Mouse (Mus musculus): ENCODE data around the gene Slc7a6.
"Not testable (repeated sequence)": the region's sequence is repeated elsewhere in the genome, so short reads cannot be mapped to it uniquely, and the experiment has no call there.

Gene Slc7a6

DNA sequence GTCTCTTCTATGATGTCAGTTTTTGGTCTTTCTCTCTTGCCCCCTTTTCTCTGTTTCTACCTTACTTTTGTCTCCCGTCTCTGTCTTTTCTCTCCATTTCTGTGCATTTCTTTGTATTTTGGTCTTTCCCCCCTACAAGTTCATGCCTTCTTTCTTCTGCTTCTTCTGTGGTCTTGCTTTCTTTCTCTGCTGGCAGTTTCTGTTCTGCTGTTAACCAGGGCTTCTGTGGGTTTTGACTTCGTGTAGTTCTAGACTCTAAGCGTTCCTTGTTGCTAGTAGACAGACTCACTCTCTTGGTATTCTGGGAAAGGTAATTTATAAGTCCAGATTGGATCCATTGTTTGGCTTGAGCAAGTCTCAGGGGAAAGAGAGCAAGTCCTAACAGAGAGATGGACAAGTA lies 17.7 kb downstream of the Slc7a6 start:
- no peak for DNase-seq (ENCODE audit: low read depth, low spot score)

GRCm38 (mm10) chr8:106189162-106189561 lies 20.5 kb downstream of the Slc7a6 start:
- no peak for DNase-seq (ENCODE audit: low read depth, low spot score)

DNA sequence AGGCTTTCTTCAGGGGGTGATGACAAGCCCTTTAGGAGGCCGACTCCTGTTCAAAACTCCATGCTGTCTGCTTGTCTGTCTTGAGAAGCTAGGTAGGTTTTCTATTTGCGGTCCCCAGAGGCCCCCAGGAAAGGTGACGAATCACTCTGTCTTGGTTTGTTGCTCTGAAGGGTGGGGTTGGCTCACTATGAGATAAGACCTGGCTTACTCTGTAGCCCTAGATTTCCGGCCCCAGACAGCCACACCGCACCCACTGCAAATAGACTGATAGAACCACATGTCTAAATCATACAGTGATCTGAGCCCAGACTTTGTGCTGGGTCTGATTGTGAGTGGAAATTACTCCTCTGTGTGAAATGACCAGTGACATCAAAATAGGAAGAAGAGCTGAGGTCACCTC lies 23.0 kb downstream of the Slc7a6 start:
- no peak for DNase-seq (ENCODE audit: low read depth, low spot score)

- DNase-seq (ENCODE audit: low read depth, low spot score): no peak
Observed at GRCm38 (mm10) chr8:106193162-106193561, 24.5 kb downstream of the Slc7a6 start.

GRCm38 (mm10) chr8:106194062-106194461 lies 25.4 kb downstream of the Slc7a6 start:
- DNase-seq (ENCODE audit: low read depth, low spot score): no peak

DNA sequence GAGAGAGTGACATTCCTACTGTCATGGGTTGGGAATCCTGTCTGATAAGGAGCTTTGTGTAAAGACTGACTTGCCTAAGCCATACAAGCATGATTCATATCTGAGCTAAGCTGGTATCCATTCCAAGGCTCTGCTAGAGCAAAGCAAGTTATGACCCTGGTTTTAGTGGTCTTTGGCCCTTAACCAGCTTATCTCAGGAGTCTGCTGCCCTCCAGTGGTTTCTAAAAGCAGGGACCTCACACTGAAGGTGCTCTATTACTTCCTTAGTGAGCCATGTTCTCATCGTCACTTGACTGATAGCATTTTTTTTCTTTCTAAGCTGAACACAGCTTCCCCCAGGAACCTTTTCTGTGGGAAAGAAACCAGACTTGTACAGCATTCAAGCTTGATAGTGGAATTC lies 30.1 kb downstream of the Slc7a6 start:
- DNase-seq (ENCODE audit: low read depth, low spot score): peak; percentile 48

DNA sequence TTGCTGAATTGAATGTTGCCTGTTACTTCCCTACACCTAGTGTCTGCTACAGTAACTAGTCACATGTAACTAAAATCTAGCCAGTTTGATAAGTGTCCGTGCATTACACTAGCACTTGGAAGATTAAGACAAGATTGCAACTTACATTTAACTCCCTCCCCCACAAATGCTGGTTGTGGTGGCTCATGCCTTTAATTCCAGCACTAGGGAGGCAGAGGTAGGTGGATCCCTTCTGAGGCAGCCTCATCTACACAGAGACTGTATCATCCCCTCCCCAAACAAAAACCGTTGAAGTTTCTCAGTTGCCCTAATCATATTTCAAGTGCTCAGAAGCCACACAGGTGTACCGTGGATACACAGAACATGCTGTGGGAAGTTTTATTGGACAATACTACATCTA lies 30.9 kb downstream of the Slc7a6 start:
- DNase-seq (ENCODE audit: low read depth, low spot score): not testable (repeated sequence)

GRCm38 (mm10) chr8:106210035-106210731 lies 41.5 kb downstream of the Slc7a6 start:
- peak; percentile 6 for DNase-seq (ENCODE audit: low read depth, low spot score)

- peak; percentile 95 for DNase-seq (ENCODE audit: low read depth, low spot score)
Observed at GRCm38 (mm10) chr8:106210821-106211345, 42.2 kb downstream of the Slc7a6 start, which contains the start of the genes Slc7a6os and Prmt7. Gene Slc7a6os, minus strand, starts transcription at chr8:106210935. Gene Prmt7, plus strand, starts transcription at chr8:106210936.

GRCm38 (mm10) chr8:106211421-106211820 lies 42.8 kb downstream of the Slc7a6 start:
- no peak for DNase-seq (ENCODE audit: low read depth, low spot score)

- no peak for DNase-seq (ENCODE audit: low read depth, low spot score)
Observed at GRCm38 (mm10) chr8:106213959-106214358, 45.3 kb downstream of the Slc7a6 start.

DNA sequence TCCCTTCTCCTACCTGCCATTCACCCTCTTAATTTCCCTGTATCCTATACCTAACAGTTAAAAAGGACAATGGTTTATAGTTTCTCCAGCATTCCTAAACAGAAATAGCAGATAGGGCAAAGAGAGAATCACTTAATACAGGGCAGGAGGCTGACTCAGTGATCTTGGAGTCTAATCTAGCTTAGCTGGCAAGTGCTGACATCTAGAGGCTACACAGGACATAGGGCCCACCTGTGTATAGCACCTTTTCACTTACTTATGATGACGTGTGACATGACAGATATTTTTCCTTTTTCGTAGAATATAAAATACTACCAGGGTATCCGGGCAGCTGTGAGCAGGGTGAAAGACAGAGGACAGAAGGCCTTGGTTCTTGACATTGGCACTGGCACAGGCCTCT lies 51.0 kb downstream of the Slc7a6 start:
- DNase-seq (ENCODE audit: low read depth, low spot score): no peak

GRCm38 (mm10) chr8:106226589-106226988 lies 57.9 kb downstream of the Slc7a6 start:
- peak; percentile 69 for DNase-seq (ENCODE audit: low read depth, low spot score)

- peak; percentile 16 for DNase-seq (ENCODE audit: low read depth, low spot score)
Observed at GRCm38 (mm10) chr8:106231536-106231935, 62.9 kb downstream of the Slc7a6 start.

- no peak for DNase-seq (ENCODE audit: low read depth, low spot score)
Observed at GRCm38 (mm10) chr8:106232751-106233150, 64.1 kb downstream of the Slc7a6 start.

GRCm38 (mm10) chr8:106234567-106235261 lies 66.1 kb downstream of the Slc7a6 start:
- no peak for DNase-seq (ENCODE audit: low read depth, low spot score)

DNA sequence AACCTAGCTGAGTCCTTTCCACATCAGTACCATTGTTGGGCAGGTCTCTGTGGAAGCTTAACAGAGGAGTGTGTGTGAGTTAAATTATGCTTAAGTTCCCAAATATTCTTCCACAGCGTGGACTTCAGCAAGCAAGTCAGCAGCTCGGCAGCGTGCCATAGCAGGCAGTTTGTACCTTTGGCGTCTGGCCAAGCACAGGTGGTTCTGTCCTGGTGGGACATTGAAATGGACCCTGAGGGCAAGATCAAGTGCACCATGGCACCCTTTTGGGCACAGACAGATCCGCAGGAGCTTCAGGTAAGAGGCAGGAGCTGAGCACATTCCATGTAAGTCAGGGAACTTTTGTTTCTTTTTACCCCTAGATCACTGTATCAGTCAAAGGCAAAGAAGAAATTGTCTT lies 68.4 kb downstream of the Slc7a6 start:
- no peak for DNase-seq (ENCODE audit: low read depth, low spot score)

Measured in mesoderm, embryonic 11.5 days (tissue).